Mouse (Mus musculus) adrenal gland, postnatal 25 days (tissue): Measurements from ENCODE around the gene Isoc2b. TPM values are rescaled to one million over a fixed set of nuclear protein-coding genes. Genes with fewer than 3 reads are reported as not detected.
A peak's percentile ranks its signal among the peaks of the same experiment; 100 is the strongest.
"Not testable (repeated sequence)": the region's sequence is repeated elsewhere in the genome, so short reads cannot be mapped to it uniquely, and the experiment has no call there.

Experiments
- DNase-seq: peaks from one replicate; pipeline ENCODE4 v3.0.0; 2021; ENCODE audit warnings: mixed read lengths
- total RNA-seq: library from RNA; stranded (reverse); gene quantifications from 2 replicates; pipeline ENCODE4 v1.2.3, GENCODE M21; 2021

Isoc2b gene
- total RNA-seq, 1 experiment from 2014 or later: 30.5 TPM

DNA sequence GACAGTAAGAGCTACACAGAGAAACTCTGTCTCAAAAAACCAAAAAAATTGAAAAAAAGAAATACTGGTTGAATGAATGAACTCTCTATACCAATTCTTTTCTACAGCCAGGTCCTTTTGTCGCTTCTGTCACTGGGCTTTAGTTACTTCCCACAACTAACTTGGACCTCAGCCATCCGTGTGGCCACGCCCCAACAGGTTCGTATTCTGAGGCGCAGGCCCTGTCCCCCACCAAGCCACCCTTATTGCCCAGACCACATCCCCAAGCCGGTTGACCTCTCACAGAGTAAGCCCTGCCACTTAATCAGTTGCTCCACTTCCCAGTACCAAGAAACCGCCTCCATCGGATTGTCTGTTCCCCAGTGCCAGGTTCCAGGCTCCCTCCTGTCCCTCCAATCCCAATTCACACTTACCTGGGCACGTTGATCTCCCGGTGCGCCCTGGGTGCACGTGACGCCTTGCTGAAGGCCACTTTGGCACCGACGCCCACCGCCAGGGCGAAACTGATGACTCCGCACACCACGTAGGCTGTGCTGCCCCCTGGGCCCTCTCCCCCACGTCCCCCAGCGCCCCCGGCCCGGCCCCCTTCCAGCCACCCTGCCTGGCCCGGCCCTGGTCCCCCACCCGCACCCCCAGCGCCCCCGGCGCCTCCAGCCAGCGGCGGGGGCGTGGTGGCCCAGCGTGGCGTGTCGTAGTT lies 34.3 kb downstream of the Isoc2b start:
- DNase-seq: no peak

GRCm38 (mm10) chr7:4830476-4830875 lies 39.6 kb downstream of the Isoc2b start:
- DNase-seq: no peak

DNA sequence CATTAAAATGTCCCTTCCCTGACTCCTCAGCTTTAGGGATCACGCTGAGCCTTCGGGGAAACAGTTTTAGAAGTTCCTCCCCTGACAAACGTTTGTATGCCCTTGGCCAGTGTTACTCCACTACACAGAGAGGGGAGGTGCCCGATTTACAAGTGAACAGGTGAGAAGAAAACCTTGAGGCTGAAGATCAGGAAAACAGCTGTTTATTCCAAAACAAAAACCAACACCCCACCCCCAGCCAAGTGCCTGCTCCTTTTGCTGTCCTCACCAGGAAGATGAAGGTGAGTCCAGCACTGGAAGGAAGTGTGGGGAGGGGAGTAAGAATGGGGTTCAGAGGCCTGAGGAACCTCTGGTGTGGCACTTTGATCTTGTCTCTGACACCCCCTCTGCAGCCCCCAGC lies 44.7 kb downstream of the Isoc2b start:
- DNase-seq: no peak

- DNase-seq: no peak
Observed at GRCm38 (mm10) chr7:4822162-4822907, 47.7 kb downstream of the Isoc2b start.

- no peak for DNase-seq
Observed at GRCm38 (mm10) chr7:4821690-4822089, 48.4 kb downstream of the Isoc2b start.

- DNase-seq: not testable (repeated sequence)
Observed at GRCm38 (mm10) chr7:4820925-4821324, 49.1 kb downstream of the Isoc2b start.

GRCm38 (mm10) chr7:4816559-4816958 lies 53.5 kb downstream of the Isoc2b start:
- DNase-seq: no peak

DNA sequence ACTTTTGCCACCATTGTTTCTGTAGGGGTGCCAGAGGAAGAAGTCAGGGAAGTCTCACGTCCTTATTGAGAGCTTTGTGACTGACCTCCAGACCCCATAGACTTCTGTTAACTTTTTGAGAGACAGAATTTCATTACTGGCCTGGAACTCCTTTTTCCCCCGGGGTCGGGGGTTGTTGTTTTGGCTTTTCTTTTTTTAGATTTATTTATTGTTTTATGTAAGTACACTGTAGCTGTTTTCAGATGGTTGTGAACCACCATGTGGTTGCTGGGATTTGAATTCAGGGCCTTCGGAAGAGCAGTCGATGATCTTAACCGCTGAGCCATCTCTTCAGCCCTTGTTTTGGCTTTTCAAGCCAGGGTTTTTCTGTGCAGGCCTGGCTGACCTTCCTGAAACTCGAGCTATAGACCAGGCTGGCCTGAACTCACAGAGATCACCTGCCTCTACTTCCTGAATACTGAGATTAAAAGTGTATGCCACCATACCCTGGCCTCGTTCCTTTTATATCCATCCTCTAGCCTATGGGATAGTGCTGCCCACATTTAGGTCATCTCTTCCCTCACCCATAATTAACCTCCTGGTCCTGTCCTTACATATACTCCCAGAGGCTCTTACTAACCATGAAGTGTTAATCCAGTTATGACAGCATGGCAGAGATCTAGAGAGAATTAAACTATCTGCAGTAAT lies 56.8 kb downstream of the Isoc2b start:
- DNase-seq: no peak

- DNase-seq: peak; percentile 96
Observed at GRCm38 (mm10) chr7:4812303-4813104, 57.6 kb downstream of the Isoc2b start, which contains the start of gene Ube2s. Gene Ube2s (minus strand): TSS chr7:4812590.

DNA sequence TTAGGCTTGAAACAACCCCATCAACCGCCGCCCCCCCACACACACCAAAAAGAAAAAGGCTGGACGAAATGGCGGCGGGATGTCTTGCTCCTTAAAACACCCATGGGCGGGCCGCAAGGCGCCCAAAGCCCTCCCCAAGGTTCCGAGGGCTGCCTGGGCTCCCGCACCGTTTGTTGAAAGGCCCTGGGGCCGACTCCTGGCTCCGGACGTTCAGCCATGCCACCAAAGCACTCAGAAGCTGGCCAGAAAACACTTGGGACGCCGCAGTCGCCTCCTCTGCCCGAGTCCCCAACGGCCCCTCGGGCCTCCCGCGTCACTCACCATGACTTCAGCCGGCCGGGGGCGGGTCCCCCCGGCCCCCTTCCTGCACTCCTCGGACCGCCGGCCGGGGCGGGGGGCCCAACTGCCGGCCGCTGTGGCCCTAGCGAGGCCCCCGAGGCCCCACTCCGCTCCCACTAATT lies 58.2 kb downstream of the Isoc2b start:
- peak; percentile 29 for DNase-seq

DNA sequence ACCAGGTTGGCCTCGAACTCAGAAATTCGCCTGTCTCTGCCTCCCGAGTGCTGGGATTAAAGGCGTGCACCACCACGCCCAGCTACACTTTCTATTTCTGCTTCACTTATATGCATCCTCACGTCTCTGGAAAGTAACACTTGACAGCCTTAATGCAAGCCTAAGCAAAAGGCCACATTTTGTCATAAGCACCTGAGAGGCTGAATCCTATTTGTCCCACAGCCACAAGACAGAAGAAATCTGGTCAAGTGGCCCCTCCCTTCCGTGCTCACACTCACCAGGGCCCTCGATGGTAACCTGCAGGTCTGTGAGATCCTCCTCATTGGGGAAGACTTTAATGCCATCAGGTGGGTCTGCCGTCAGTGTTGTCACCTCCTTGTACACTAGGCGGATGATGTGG lies 58.9 kb downstream of the Isoc2b start:
- DNase-seq: not testable (repeated sequence)

DNA sequence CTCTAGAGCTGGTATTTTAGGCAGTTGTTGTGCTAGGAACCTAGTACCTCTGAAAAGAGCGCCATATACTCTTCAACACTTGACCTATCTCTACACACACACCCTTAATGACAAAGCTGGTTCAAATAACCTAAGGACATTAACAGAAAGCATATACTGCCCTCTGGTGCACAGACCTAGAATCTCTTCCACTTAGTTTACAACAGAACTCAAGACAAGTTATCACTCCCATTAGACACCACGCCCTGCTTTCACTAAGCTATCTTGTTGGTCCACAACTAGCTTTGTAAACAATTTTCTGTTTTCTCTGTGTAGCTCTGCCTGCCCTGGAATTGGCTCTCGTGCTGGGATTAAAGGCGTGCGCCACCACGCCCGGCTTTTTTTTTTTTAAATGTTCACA lies 63.3 kb downstream of the Isoc2b start:
- DNase-seq: no peak

DNA sequence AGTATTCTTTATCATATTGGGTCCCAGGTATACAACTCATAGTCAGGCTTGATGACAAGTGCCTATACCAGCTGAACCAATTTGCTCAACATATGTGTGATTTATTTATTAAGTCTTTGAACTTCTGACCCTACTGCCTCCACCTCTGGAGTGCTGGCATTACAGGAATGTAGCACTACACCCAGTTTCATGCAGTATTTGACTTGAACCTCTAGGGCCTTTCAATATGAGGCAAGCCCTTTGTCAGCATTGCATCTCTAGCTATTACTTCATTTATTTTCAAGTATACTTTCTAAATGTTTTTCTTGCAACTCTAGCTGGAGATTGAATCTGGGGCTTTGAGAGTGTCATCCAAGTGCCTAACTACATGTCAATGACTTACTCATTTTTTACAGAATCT lies 67.8 kb downstream of the Isoc2b start:
- no peak for DNase-seq

GRCm38 (mm10) chr7:4795767-4796433 lies 74.2 kb downstream of the Isoc2b start:
- DNase-seq: no peak

Other genes starting within 250 kb of the Isoc2b start
- 9.3 and 10.2 TPM in 2 replicates for gene Tmem86b, start 238.8 kb downstream of the Isoc2b start, total RNA-seq
- gene Ppp6r1, start 211.2 kb downstream of the Isoc2b start, total RNA-seq: 98.1 and 99.6 TPM in 2 replicates
- 42.2 and 47.8 TPM in 2 replicates for gene Hspbp1, start 185.2 kb downstream of the Isoc2b start, total RNA-seq
- gene Brsk1, start 179.7 kb downstream of the Isoc2b start, total RNA-seq: 4.2 and 6.5 TPM in 2 replicates
- 0.24 TPM in 1 of 2 replicates, not detected in the other for gene Tmem150b, start 145.0 kb downstream of the Isoc2b start, total RNA-seq
- gene Kmt5c, start 130.1 kb downstream of the Isoc2b start, total RNA-seq: 64.5 and 70.1 TPM in 2 replicates
- 9.4 and 10.6 TPM in 2 replicates for gene Cox6b2, start 117.2 kb downstream of the Isoc2b start, total RNA-seq
- gene Fam71e2, start 99.0 kb downstream of the Isoc2b start, total RNA-seq: not detected in 2 replicates
- 0.15 TPM in 1 of 2 replicates, not detected in the other for gene Il11, start 87.4 kb downstream of the Isoc2b start, total RNA-seq
- not detected in 2 replicates for gene Tmem190, start 87.3 kb downstream of the Isoc2b start, total RNA-seq
- 13.4 and 16.4 TPM in 2 replicates for gene Tmem238, start 80.6 kb downstream of the Isoc2b start, total RNA-seq
- gene Rpl28, start 77.4 kb downstream of the Isoc2b start, total RNA-seq: 922 and 1,210 TPM in 2 replicates
- gene Ube2s, start 57.7 kb downstream of the Isoc2b start, total RNA-seq: 114 and 127 TPM in 2 replicates
- gene Shisa7, start 25.6 kb downstream of the Isoc2b start, total RNA-seq: 2.0 and 2.2 TPM in 2 replicates
- 42.1 and 48.2 TPM in 2 replicates for gene Isoc2a, start 6.9 kb upstream of the Isoc2b start, total RNA-seq
- gene Gm36210, start 36.3 kb upstream of the Isoc2b start, total RNA-seq: not detected in 2 replicates
- gene Zfp628, start 45.0 kb upstream of the Isoc2b start, total RNA-seq: 16.4 and 19.0 TPM in 2 replicates
- 7.7 and 9.1 TPM in 2 replicates for gene Nat14, start 51.8 kb upstream of the Isoc2b start, total RNA-seq
- gene Ssc5d, start 55.5 kb upstream of the Isoc2b start, total RNA-seq: 2.0 and 3.2 TPM in 2 replicates
- 0.55 TPM in 1 of 2 replicates, not detected in the other for gene Sbk2, start 94.1 kb upstream of the Isoc2b start, total RNA-seq
- 0.15 TPM in 1 of 2 replicates, not detected in the other for gene Sbk3, start 100.9 kb upstream of the Isoc2b start, total RNA-seq
- 21.1 and 31.6 TPM in 2 replicates for gene Zfp579, start 125.9 kb upstream of the Isoc2b start, total RNA-seq
- gene Zfp524, start 144.2 kb upstream of the Isoc2b start, total RNA-seq: 15.3 and 17.6 TPM in 2 replicates
- 18.7 and 26.4 TPM in 2 replicates for gene Fiz1, start 144.4 kb upstream of the Isoc2b start, total RNA-seq
- gene Gm44973, start 145.2 kb upstream of the Isoc2b start, total RNA-seq: not detected in 2 replicates
- gene Zfp865, start 150.1 kb upstream of the Isoc2b start, total RNA-seq: 27.7 and 34.3 TPM in 2 replicates
- gene Ccdc106, start 150.3 kb upstream of the Isoc2b start, total RNA-seq: 1.00 and 1.1 TPM in 2 replicates
- 1.1 TPM in 1 of 2 replicates, not detected in the other for gene 4632433K11Rik, start 163.9 kb upstream of the Isoc2b start, total RNA-seq
- gene Zfp784, start 168.2 kb upstream of the Isoc2b start, total RNA-seq: 4.7 and 5.5 TPM in 2 replicates
- 7.9 and 8.8 TPM in 2 replicates for gene Zfp580, start 181.3 kb upstream of the Isoc2b start, total RNA-seq
- 191 and 195 TPM in 2 replicates for gene U2af2, start 191.9 kb upstream of the Isoc2b start, total RNA-seq
- 140 and 152 TPM in 2 replicates for gene Epn1, start 210.0 kb upstream of the Isoc2b start, total RNA-seq
- gene Rfpl4, start 246.7 kb upstream of the Isoc2b start, total RNA-seq: not detected in 2 replicates